Mouse (Mus musculus) lung, embryonic 15.5 days (tissue): ENCODE data around the gene Cyb5d2. TPM values are rescaled to one million over a fixed set of nuclear protein-coding genes. Genes with fewer than 3 reads are reported as not detected.
"Not testable (repeated sequence)": the region's sequence is repeated elsewhere in the genome, so short reads cannot be mapped to it uniquely, and the experiment has no call there.

Source experiments
- ATAC-seq: fragments of 200-750 bp; cut with Nextera tagmentation; 2 replicates; pipeline ENCODE4 v1.8.0; 2017; ENCODE audit warnings: moderate number of reproducible peaks, borderline replicate concordance; ENCODE audit not compliant: low FRiP score, low TSS enrichment; ENCODE audit errors: extremely low read depth
- H3K27ac ChIP-seq: fragments of 300-500 bp; sonication (generic); 2 replicates; pipeline ENCODE4 v1.5.1; 2015; ENCODE audit warnings: moderate library complexity, mild to moderate bottlenecking, inconsistent platforms
- H3K27me3 ChIP-seq: fragments of 300-500 bp; sonication (generic); 2 replicates; pipeline ENCODE4 v1.6.1; 2015; ENCODE audit warnings: inconsistent platforms
- H3K36me3 ChIP-seq: fragments of 300-500 bp; sonication (generic); 2 replicates; pipeline ENCODE4 v1.6.1; 2015; ENCODE audit warnings: inconsistent platforms
- H3K4me1 ChIP-seq: fragments of 300-500 bp; sonication (generic); 2 replicates; pipeline ENCODE4 v1.6.1; 2015; ENCODE audit warnings: inconsistent platforms
- H3K4me2 ChIP-seq: fragments of 300-500 bp; sonication (generic); 2 replicates; pipeline ENCODE4 v1.6.1; 2015; ENCODE audit warnings: inconsistent platforms, mild to moderate bottlenecking, moderate library complexity
- H3K4me3 ChIP-seq: fragments of 300-500 bp; sonication (generic); 2 replicates; pipeline ENCODE4 v1.5.1; 2015; ENCODE audit warnings: mild to moderate bottlenecking, inconsistent platforms
- H3K9ac ChIP-seq: fragments of 300-500 bp; sonication (generic); 2 replicates; pipeline ENCODE4 v1.6.1; 2015; ENCODE audit warnings: inconsistent platforms
- H3K9me3 ChIP-seq: fragments of 300-500 bp; sonication (generic); 2 replicates; pipeline ENCODE4 v1.6.1; 2016; ENCODE audit warnings: inconsistent platforms
- WGBS: fragments of 180-500 bp; shearing (Covaris S2); methylation state at CpG from one replicate; pipeline ENCODE4 v1.1.7; 2015; 5-methylcytosine and 5-hydroxymethylcytosine counted together
- polyA plus RNA-seq: library from polyadenylated mRNA; unstranded; fragments of >200 nt; fragmentation: Nextera tagmentation; extraction: Ambion mirVana; gene quantifications from 2 replicates; pipeline ENCODE4 v1.2.1, GENCODE M21; 2015

Cyb5d2 gene
- polyA plus RNA-seq, 1 experiment from 2014 or later = 6.3 TPM

- no peak overlapping the region for H3K9ac ChIP-seq
- WGBS = 46% methylated on average over 4 of the region's 4 CpGs
- peak overlapping the region; percentile 33; the same call in 1 of the 2 replicates for H3K27ac ChIP-seq
- no peak overlapping the region for H3K4me3 ChIP-seq
- H3K27me3 ChIP-seq = no peaks in the 10 kb centered on the region
- peaks cover 22% of the 10 kb centered on the region for H3K4me1 ChIP-seq
- no peak overlapping the region for H3K4me2 ChIP-seq
- peaks cover 14% of the 10 kb centered on the region for H3K36me3 ChIP-seq
- no peaks in the 10 kb centered on the region for H3K9me3 ChIP-seq
- ATAC-seq = peak; percentile 79; the same call in 1 of the 2 replicates
Observed at GRCm38 (mm10) chr11:72771461-72771860, 24.5 kb downstream of the Cyb5d2 start.

- 49% methylated on average over 5 of the region's 5 CpGs for WGBS
- no peaks in the 10 kb centered on the region for H3K27me3 ChIP-seq
- H3K4me2 ChIP-seq = no peak overlapping the region
- H3K27ac ChIP-seq = no peak overlapping the region; the same call in 1 of the 2 replicates
- H3K4me1 ChIP-seq = peaks cover 22% of the 10 kb centered on the region
- H3K4me3 ChIP-seq = no peak overlapping the region
- no peak overlapping the region for H3K9ac ChIP-seq
- H3K9me3 ChIP-seq = no peaks in the 10 kb centered on the region
- peak; percentile 23; the same call in 1 of the 2 replicates for ATAC-seq
- peaks cover 14% of the 10 kb centered on the region for H3K36me3 ChIP-seq
Observed at GRCm38 (mm10) chr11:72770816-72771215, 25.1 kb downstream of the Cyb5d2 start.

- peaks cover 22% of the 10 kb centered on the region for H3K4me1 ChIP-seq
- H3K4me2 ChIP-seq = no peak overlapping the region
- WGBS = 89% methylated on average over 3 of the region's 3 CpGs
- no peak overlapping the region for H3K4me3 ChIP-seq
- peaks cover 14% of the 10 kb centered on the region for H3K36me3 ChIP-seq
- ATAC-seq = no peak
- H3K9ac ChIP-seq = no peak overlapping the region
- no peaks in the 10 kb centered on the region for H3K27me3 ChIP-seq
- H3K27ac ChIP-seq = no peak overlapping the region; the same call in 1 of the 2 replicates
- H3K9me3 ChIP-seq = no peaks in the 10 kb centered on the region
Observed at GRCm38 (mm10) chr11:72770324-72770723, 25.6 kb downstream of the Cyb5d2 start.

GRCm38 (mm10) chr11:72769061-72769460 lies 26.9 kb downstream of the Cyb5d2 start:
- Histone ChIP-seq H3K27ac (0 out of 2 replicates have a peak overlapping the region, but pooled peaks have one; percentile 20), H3K27me3 (no peaks in the 10 kb centered on the region), H3K4me2 (no peak overlapping the region), H3K9ac (no peak overlapping the region), H3K36me3 (peaks cover 21% of the 10 kb centered on the region), H3K4me3 (no peak overlapping the region), H3K9me3 (no peaks in the 10 kb centered on the region), H3K4me1 (peaks cover 22% of the 10 kb centered on the region)
- 66% methylated on average over 3 of the region's 3 CpGs for WGBS
- no peak for ATAC-seq

- 73% methylated on average over 8 of the region's 8 CpGs for WGBS
- peak overlapping the region; percentile 63; the same call in 1 of the 2 replicates for H3K27ac ChIP-seq
- peaks cover 22% of the 10 kb centered on the region for H3K4me1 ChIP-seq
- no peaks in the 10 kb centered on the region for H3K27me3 ChIP-seq
- no peak overlapping the region for H3K4me3 ChIP-seq
- H3K9ac ChIP-seq = no peak overlapping the region
- no peaks in the 10 kb centered on the region for H3K9me3 ChIP-seq
- H3K36me3 ChIP-seq = peaks cover 34% of the 10 kb centered on the region
- no peak for ATAC-seq
- H3K4me2 ChIP-seq = no peak overlapping the region
Observed at GRCm38 (mm10) chr11:72767716-72768115, 28.2 kb downstream of the Cyb5d2 start.

- Histone ChIP-seq H3K4me1 (peaks cover 16% of the 10 kb centered on the region), H3K27me3 (no peaks in the 10 kb centered on the region), H3K27ac (no peak overlapping the region), H3K4me2 (no peak overlapping the region), H3K4me3 (no peak overlapping the region), H3K36me3 (peaks cover 66% of the 10 kb centered on the region), H3K9ac (no peak overlapping the region), H3K9me3 (no peaks in the 10 kb centered on the region)
- no peak for ATAC-seq
- WGBS = 84% methylated on average over 4 of the region's 4 CpGs
Observed at GRCm38 (mm10) chr11:72764270-72764669, 31.7 kb downstream of the Cyb5d2 start.

- Histone ChIP-seq H3K4me3 (no peak overlapping the region), H3K27me3 (no peaks in the 10 kb centered on the region), H3K9me3 (no peaks in the 10 kb centered on the region), H3K4me1 (no peaks in the 10 kb centered on the region), H3K4me2 (no peak overlapping the region), H3K27ac (no peak overlapping the region), H3K9ac (no peak overlapping the region), H3K36me3 (peaks cover 86% of the 10 kb centered on the region)
- 78% methylated on average over 1 of the region's 1 CpGs for WGBS
- ATAC-seq = no peak
Observed at GRCm38 (mm10) chr11:72760781-72761180, 35.2 kb downstream of the Cyb5d2 start.

GRCm38 (mm10) chr11:72759581-72759980 lies 36.4 kb downstream of the Cyb5d2 start:
- no peak overlapping the region for H3K9ac ChIP-seq
- no peak for ATAC-seq
- 94% methylated on average over 6 of the region's 6 CpGs for WGBS
- no peaks in the 10 kb centered on the region for H3K4me1 ChIP-seq
- H3K27me3 ChIP-seq = no peaks in the 10 kb centered on the region
- no peak overlapping the region for H3K27ac ChIP-seq
- no peak overlapping the region for H3K4me2 ChIP-seq
- H3K4me3 ChIP-seq = no peak overlapping the region
- H3K9me3 ChIP-seq = no peaks in the 10 kb centered on the region
- peaks cover 93% of the 10 kb centered on the region for H3K36me3 ChIP-seq

GRCm38 (mm10) chr11:72758316-72758715 lies 37.6 kb downstream of the Cyb5d2 start:
- H3K9me3 ChIP-seq = no peaks in the 10 kb centered on the region
- H3K27me3 ChIP-seq = no peaks in the 10 kb centered on the region
- no peak overlapping the region for H3K27ac ChIP-seq
- no peak overlapping the region for H3K4me2 ChIP-seq
- H3K4me1 ChIP-seq = no peaks in the 10 kb centered on the region
- no peak overlapping the region for H3K4me3 ChIP-seq
- no peak for ATAC-seq
- WGBS = 87% methylated on average over 5 of the region's 5 CpGs
- H3K36me3 ChIP-seq = peaks cover 92% of the 10 kb centered on the region
- H3K9ac ChIP-seq = no peak overlapping the region

GRCm38 (mm10) chr11:72751956-72752355 lies 44.0 kb downstream of the Cyb5d2 start:
- Histone ChIP-seq H3K36me3 (peaks cover 89% of the 10 kb centered on the region), H3K27ac (no peak overlapping the region), H3K4me3 (no peak overlapping the region), H3K9ac (no peak overlapping the region), H3K4me2 (no peak overlapping the region), H3K4me1 (no peaks in the 10 kb centered on the region), H3K27me3 (no peaks in the 10 kb centered on the region), H3K9me3 (no peaks in the 10 kb centered on the region)
- no peak for ATAC-seq
- 37% methylated on average over 2 of the region's 2 CpGs for WGBS

- Histone ChIP-seq H3K9me3 (no peaks in the 10 kb centered on the region), H3K27ac (no peak overlapping the region), H3K4me1 (no peaks in the 10 kb centered on the region), H3K36me3 (peaks cover 60% of the 10 kb centered on the region), H3K4me2 (no peak overlapping the region), H3K4me3 (no peak overlapping the region), H3K27me3 (no peaks in the 10 kb centered on the region), H3K9ac (no peak overlapping the region)
- no peak for ATAC-seq
- 70% methylated on average over 1 of the region's 1 CpGs for WGBS
Observed at GRCm38 (mm10) chr11:72739048-72739447, 56.9 kb downstream of the Cyb5d2 start.

GRCm38 (mm10) chr11:72737517-72737916 lies 58.4 kb downstream of the Cyb5d2 start:
- H3K9ac ChIP-seq, H3K27ac ChIP-seq, H3K4me1 ChIP-seq, H3K4me3 ChIP-seq, H3K4me2 ChIP-seq, H3K27me3 ChIP-seq, ATAC-seq, H3K9me3 ChIP-seq: not testable (repeated sequence)
- H3K36me3 ChIP-seq = peaks cover 60% of the 10 kb centered on the region
- WGBS = 86% methylated on average over 5 of the region's 5 CpGs

- H3K4me2 ChIP-seq = no peak overlapping the region
- no peak overlapping the region for H3K27ac ChIP-seq
- no peaks in the 10 kb centered on the region for H3K27me3 ChIP-seq
- no peak overlapping the region for H3K4me3 ChIP-seq
- no peak for ATAC-seq
- H3K9ac ChIP-seq = no peak overlapping the region
- H3K4me1 ChIP-seq = no peaks in the 10 kb centered on the region
- H3K36me3 ChIP-seq = peaks cover 64% of the 10 kb centered on the region
- WGBS = 52% methylated on average over 1 of the region's 1 CpGs
- no peaks in the 10 kb centered on the region for H3K9me3 ChIP-seq
Observed at GRCm38 (mm10) chr11:72736320-72736719, 59.6 kb downstream of the Cyb5d2 start.
